Mouse (Mus musculus) Patski (cell line): ENCODE measurements around the gene Znfx1. TPM values are rescaled to one million over a fixed set of nuclear protein-coding genes. Genes with fewer than 3 reads are reported as not detected.

Experiments used
- ATAC-seq: fragments of 100-300 bp; one replicate; pipeline ENCODE4 v1.8.0; 2021
- CTCF ChIA-PET: fragments of 350-600 bp; sonication (Branson Sonifier 250); formaldehyde crosslinking; loops from one replicate; lab custom pipeline; 2022; ENCODE audit warnings: inconsistent platforms; lab: Charles Lee
- POLR2A ChIA-PET: fragments of 350-600 bp; sonication (Branson Sonifier 250); formaldehyde crosslinking; loops from one replicate; lab custom pipeline; 2022; ENCODE audit warnings: antibody characterized with exemption, inconsistent platforms; lab: Charles Lee
- DNase-seq: peaks from one replicate; pipeline ENCODE4 v3.0.0-alpha.2; 2011; ENCODE audit warnings: low read depth, low spot score
- H3K27me3 ChIP-seq: fragments of 371-371 bp; one replicate; pipeline ENCODE4 v1.5.1; 2021
- CTCF ChIP-seq: fragments of 100-300 bp; IDR thresholded peaks from one replicate; pipeline ENCODE4 v1.5.1; 2021
- in situ Hi-C: fragments of 300-500 bp; cut with MboI; formaldehyde crosslinking; loops from 3 replicates; pipeline ENCODE4 v1.11.1; 2018; ENCODE audit warnings: low pct_unique_long_range_greater_than_20kb, mixed read lengths
- polyA plus RNA-seq: library from polyadenylated mRNA; unstranded; gene quantifications from one replicate; pipeline ENCODE4 v1.2.3, GENCODE M21; 2021

Znfx1 gene
- polyA plus RNA-seq, 1 experiment from 2014 or later, result 30.2 TPM

DNA sequence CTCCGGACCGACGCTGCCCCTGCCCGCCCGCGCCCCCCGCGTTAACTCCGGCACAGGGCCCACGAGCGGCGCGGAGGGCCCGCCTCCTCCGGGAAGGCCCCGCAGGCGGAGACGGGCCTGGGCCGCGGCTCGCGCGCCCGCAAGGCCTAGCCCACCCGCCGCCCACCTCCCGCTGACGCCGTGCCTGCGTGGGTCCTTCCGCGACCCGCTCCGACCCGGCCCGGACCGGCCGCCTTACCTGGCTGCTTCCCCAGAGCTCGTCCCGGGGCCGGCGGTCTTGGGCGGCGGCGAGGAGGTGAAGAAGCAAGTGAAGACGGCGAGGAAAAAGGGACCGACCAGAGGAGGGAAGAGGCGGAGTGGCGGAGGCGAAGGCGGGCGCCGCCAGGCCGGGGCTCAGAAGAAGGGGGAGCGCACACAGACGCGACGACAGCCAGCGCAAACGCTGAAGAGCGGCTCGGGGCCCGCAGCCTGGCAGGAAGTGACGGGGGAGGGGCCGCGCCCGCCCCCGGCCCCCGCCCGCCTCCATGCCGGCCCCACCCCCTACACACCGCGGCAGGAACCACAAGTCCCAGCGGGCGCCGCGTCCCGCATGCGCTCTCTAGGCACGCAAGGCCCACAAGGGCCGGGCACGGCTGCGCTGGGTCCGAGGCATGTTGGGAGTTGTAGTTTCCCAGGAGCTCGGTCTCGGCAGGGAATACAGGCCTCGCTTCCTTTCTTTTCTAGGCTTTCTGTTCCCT, 66.9 kb downstream of the Znfx1 start, which contains the start of gene Stau1:
TSS of gene Stau1 (minus strand) at position 504 of the 737 bp plus-strand sequence.
- ATAC-seq (peak; percentile 86), DNase-seq (peak; percentile 64)
- ChIA-PET CTCF (interaction anchor here (2.0 kb wide), 1 partner anchor 39 kb away, joined by 7 read pairs; no protein-coding TSS in a partner anchor), POLR2A (interaction anchor here (0.6 kb wide), 1 partner anchor 66 kb away, joined by 3 read pairs; no protein-coding TSS in a partner anchor)
- no peak for TF ChIP-seq CTCF
- in situ Hi-C loops, result no loop called here
- H3K27me3 ChIP-seq, result no peaks in the 10 kb centered on the region

DNA sequence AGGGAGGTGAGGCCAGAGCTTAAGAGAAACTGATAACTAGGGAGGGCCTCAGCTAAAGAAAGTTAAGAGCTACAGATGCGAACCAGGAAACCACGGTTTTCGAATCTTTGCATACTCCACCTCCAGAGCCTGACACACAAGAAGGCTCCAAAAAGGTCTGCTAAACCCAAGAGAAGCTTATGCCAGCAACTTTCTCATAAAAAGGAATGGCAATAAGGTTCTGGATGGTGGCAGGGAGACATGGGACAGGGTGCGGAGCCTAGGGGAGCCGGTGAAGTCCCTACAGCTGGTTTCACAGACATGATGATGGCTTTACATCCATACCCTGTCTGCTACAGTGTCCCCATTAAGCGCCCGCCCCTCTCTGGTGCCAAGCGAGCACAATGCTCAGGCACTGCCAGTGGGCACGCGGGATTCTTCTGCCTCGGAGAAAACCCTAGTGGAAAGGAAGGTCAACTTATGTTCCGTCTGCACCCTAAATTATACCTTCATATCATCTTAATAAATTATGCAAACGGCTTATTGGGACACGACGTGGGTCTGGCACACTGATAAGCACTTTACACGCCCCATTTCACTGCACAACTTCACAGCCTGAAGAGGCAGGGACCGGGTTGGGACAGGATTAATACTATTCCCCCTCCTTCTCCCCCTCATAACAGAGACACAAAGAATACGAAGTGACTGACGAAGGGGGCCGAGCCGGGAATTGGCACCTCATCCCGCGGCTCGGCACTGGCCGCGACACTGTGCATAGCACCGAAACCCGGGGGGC, 67.6 kb downstream of the Znfx1 start:
- H3K27me3 ChIP-seq, result no peaks in the 10 kb centered on the region
- ATAC-seq, result no peak
- in situ Hi-C loops, result no loop called here
- TF ChIP-seq CTCF, result no peak
- CTCF ChIA-PET, result interaction anchor here (1.1 to 3.5 kb wide), 3 partner anchors 9 to 38 kb away, joined by 5 to 13 read pairs (median 10); no protein-coding TSS in a partner anchor
- POLR2A ChIA-PET, result no interaction called here
- no peak for DNase-seq

DNA sequence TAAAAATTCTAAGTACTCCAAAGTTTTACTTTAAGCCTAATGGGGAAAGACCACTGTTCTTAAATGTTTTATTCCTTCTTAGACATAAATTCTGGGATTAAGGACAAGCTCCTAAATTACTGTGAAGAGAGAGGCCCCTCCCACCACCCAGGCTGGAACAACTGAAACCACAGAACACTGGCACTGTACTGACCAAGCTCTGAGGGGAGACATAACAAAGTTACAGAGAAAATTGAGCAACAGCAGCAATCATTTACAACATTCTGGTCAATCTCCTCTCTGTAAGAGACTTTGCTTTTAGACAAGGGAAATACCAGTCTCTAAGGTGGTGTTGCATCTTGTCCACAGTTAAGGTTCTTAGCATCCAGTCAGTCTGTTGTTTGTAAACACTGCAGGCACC, 70.9 kb downstream of the Znfx1 start:
- DNase-seq (no peak), ATAC-seq (peak; percentile 13)
- no peak for TF ChIP-seq CTCF
- H3K27me3 ChIP-seq, result no peaks in the 10 kb centered on the region
- ChIA-PET CTCF (interaction anchor here (0.8 to 3.5 kb wide), 4 partner anchors 8 to 35 kb away, joined by 3 to 13 read pairs (median 8); no protein-coding TSS in a partner anchor), POLR2A (interaction anchor here (0.6 to 0.8 kb wide), 2 partner anchors 11 to 328 kb away, joined by 3 to 4 read pairs; no protein-coding TSS in a partner anchor)
- in situ Hi-C loops, result no loop called here

DNA sequence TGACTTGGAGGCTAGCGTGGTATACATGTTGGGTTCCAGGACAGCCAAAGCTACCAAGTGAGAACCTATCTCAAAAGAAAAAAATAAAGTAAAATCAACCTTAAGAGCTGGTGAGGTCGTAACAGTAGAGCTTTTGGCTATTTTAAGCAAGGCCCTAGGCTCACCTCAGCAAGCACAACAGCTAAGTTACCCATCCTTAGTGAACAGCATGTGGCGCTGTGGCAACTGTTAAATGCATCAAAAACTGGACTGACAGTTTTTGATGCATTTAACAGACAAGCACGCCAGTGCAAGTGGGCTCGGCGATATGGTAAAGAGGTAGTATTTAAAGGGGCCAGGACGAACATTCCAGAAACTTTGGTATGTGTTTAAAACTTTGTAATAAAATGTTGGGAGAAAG, 72.0 kb downstream of the Znfx1 start:
- ChIA-PET POLR2A (no interaction called here), CTCF (interaction anchor here (1.1 kb wide), 1 partner anchor 14 kb away, joined by 4 read pairs; no protein-coding TSS in a partner anchor)
- no peaks in the 10 kb centered on the region for H3K27me3 ChIP-seq
- no peak for ATAC-seq
- no peak for DNase-seq
- no peak for TF ChIP-seq CTCF
- in situ Hi-C loops, result no loop called here

Other genes starting within 250 kb of the Znfx1 start
- 71.6 TPM for gene Cse1l, start 157.0 kb downstream of the Znfx1 start, polyA plus RNA-seq
- gene Stau1, start 66.7 kb downstream of the Znfx1 start, polyA plus RNA-seq, result 81.0 TPM
- 53.2 TPM for gene Ddx27, start 47.8 kb downstream of the Znfx1 start, polyA plus RNA-seq
- 1.5 TPM for gene Kcnb1, start 127.1 kb upstream of the Znfx1 start, polyA plus RNA-seq
- 0.13 TPM for gene Ptgis, start 177.6 kb upstream of the Znfx1 start, polyA plus RNA-seq